Mouse (Mus musculus) forelimb bud, embryonic 11.5 days (tissue): ENCODE data around the gene Rab3c.
A peak's percentile ranks its signal among the peaks of the same experiment; 100 is the strongest.

ENCODE experiments used
- DNase-seq: peaks from one replicate; pipeline ENCODE4 v3.0.0-alpha.2; 2012; ENCODE audit warnings: low read depth, low spot score

Rab3c gene

GRCm38 (mm10) chr13:110280563-110281144 lies at the start of gene Rab3c:
TSS of gene Rab3c (minus strand) at chr13:110280996.
- no peak for DNase-seq

- no peak for DNase-seq
Observed at GRCm38 (mm10) chr13:110318746-110319145, 38.0 kb upstream of the Rab3c start.

- DNase-seq, result no peak
Observed at GRCm38 (mm10) chr13:110307188-110307587, 26.4 kb upstream of the Rab3c start.

GRCm38 (mm10) chr13:110297112-110297511 lies 16.3 kb upstream of the Rab3c start:
- no peak for DNase-seq

- DNase-seq, result no peak
Observed at GRCm38 (mm10) chr13:110288499-110288898, 7.7 kb upstream of the Rab3c start.

GRCm38 (mm10) chr13:110283781-110284180 lies 3.0 kb upstream of the Rab3c start:
- DNase-seq, result no peak

- peak; percentile 92 for DNase-seq
Observed at GRCm38 (mm10) chr13:110280028-110280562, 701 bp downstream of the Rab3c start.

- DNase-seq, result no peak
Observed at GRCm38 (mm10) chr13:110278976-110279736, 1.6 kb downstream of the Rab3c start.

- no peak for DNase-seq
Observed at GRCm38 (mm10) chr13:110277709-110278108, 3.1 kb downstream of the Rab3c start.

- DNase-seq, result no peak
Observed at GRCm38 (mm10) chr13:110275471-110275870, 5.3 kb downstream of the Rab3c start.

- DNase-seq, result peak; percentile 61
Observed at GRCm38 (mm10) chr13:110260649-110261048, 20.1 kb downstream of the Rab3c start.

- no peak for DNase-seq
Observed at GRCm38 (mm10) chr13:110251453-110251852, 29.3 kb downstream of the Rab3c start.

- DNase-seq, result no peak
Observed at GRCm38 (mm10) chr13:110248481-110248880, 32.3 kb downstream of the Rab3c start.

- DNase-seq, result no peak
Observed at GRCm38 (mm10) chr13:110238970-110239369, 41.8 kb downstream of the Rab3c start.

- peak; percentile 39 for DNase-seq
Observed at GRCm38 (mm10) chr13:110237209-110237935, 43.4 kb downstream of the Rab3c start.

GRCm38 (mm10) chr13:110233364-110233763 lies 47.4 kb downstream of the Rab3c start:
- DNase-seq, result no peak

- DNase-seq, result no peak
Observed at GRCm38 (mm10) chr13:110231086-110231688, 49.6 kb downstream of the Rab3c start.

- DNase-seq, result no peak
Observed at GRCm38 (mm10) chr13:110230046-110230445, 50.8 kb downstream of the Rab3c start.

GRCm38 (mm10) chr13:110219195-110219594 lies 61.6 kb downstream of the Rab3c start:
- no peak for DNase-seq

GRCm38 (mm10) chr13:110218497-110218896 lies 62.3 kb downstream of the Rab3c start:
- no peak for DNase-seq

GRCm38 (mm10) chr13:110211526-110212075 lies 69.2 kb downstream of the Rab3c start:
- DNase-seq, result no peak

GRCm38 (mm10) chr13:110198906-110199305 lies 81.9 kb downstream of the Rab3c start:
- no peak for DNase-seq
